Mouse (Mus musculus): ENCODE results near the gene Gfpt2.
A peak's percentile ranks its signal among the peaks of the same experiment; 100 is the strongest.
"Not testable (repeated sequence)": the region's sequence is repeated elsewhere in the genome, so short reads cannot be mapped to it uniquely, and the experiment has no call there.

Gfpt2 gene

DNA sequence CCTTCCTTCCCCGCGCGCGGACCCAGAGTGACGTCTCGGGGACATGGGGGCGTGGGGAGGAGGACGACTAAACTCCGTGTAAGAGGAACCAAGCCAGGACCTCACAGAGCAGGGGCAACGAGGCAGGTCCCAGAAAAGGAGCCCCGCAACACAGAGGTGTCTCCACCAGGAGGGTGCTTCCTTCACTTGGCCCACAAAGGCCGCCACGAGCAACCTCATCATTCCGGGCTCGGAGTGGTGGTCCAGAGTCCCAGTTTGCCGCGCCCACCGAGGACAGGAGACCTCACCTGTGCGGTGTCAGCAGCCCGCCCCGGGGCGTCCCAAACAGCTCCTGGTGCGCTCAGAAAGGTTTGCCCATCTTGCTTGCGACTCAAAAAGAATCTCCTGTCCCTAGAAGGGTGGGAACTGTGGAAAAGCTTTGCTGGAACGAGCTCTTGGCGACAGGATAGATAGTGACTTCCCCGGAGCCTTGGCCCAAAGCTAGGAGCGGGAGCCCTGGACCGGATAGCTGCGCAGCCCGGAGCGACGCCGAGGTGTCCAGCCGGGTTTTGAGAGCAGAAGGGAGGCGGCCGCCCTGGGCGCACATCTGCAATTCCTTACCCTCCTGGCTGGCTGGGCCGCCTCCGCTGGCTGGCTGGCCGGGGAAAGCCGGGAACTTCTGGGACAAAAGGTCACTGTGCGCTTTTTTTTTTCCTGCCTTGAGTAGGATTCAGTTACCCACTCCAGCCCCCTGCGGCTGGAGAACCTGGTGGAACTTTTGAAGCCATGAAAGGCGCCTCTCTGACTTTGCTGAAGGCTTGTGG lies 565 bp downstream of the Gfpt2 start:
- peak; percentile 28 for DNase-seq (ENCODE audit: low spot score)

DNA sequence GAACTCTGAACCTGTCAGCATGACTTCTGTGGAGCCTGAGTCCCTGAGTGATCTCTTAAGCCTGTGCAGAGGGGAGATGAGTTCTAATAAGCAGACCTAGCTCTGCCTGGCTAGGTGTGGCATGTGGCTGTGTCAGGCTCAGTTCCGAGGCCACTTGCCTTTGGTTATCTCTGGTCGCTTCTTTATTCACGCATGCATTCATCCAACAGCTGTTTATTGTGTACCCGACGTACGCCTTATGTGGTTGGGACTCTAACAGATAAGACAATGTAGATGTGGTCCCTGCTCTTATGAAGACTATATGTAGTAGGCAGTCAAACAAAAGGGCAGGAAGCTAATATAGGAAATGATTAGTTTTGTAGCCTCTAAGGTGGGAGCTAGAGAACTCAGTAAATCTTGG lies 5.0 kb downstream of the Gfpt2 start:
- DNase-seq (ENCODE audit: low spot score), result no peak

- DNase-seq (ENCODE audit: low spot score), result no peak
Observed at GRCm38 (mm10) chr11:49801516-49801915, 7.5 kb downstream of the Gfpt2 start.

DNA sequence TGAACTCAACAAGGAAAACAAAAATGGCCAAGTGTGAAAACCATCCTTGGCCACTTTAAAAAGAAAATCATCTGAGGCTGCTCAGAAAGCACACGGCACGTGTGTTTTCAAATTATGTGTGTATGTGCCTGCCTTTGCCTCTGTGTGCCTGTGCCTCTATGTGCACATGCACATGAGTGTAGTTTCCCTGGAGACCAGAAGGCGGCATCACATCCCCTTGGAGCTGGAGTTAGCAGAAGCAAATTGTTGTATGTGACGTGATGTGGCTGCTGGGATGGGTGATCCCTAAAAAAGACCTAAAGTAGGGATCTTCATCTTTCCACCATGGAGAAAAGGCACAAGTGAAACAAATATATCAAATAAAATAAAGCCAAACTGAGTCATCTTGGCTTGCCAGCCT lies 9.8 kb downstream of the Gfpt2 start:
- no peak for DNase-seq (ENCODE audit: low spot score)

- no peak for DNase-seq (ENCODE audit: low spot score)
Observed at GRCm38 (mm10) chr11:49806218-49806617, 12.2 kb downstream of the Gfpt2 start.

DNA sequence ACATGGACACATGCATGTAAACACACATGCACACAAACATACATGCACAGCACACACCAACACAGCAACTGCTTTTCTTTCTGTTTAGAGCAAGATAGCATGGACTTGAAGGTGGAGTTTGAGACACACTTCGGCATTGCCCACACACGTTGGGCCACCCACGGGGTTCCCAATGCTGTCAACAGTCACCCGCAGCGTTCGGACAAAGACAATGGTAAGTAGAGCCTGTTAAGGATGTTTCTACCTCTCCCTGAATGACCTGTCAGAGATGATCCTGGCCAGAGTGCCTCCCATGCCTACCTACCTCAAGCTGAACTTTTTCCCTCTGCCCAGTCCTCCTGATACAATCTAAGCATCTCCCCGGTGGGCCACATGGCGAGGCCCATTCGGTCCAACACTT lies 15.0 kb downstream of the Gfpt2 start:
- no peak for DNase-seq (ENCODE audit: low spot score)

DNA sequence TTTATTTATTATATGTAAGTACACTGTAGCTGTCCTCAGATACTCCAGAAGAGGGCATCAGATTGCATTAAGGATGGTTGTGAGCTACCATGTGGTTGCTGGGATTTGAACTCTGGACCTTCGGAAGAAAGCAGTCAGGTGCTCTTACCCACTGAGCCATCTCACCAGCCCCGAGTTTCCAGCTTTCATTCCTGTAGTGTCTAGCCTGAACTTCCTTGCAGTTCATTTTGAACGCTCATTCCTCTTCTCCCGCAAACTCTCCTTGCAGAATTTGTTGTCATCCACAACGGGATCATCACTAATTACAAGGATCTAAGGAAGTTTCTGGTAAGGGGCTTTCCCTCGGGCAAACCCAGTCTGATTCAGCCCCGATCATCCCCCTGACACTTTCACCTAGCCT lies 16.7 kb downstream of the Gfpt2 start:
- not testable (repeated sequence) for DNase-seq (ENCODE audit: low spot score)

DNA sequence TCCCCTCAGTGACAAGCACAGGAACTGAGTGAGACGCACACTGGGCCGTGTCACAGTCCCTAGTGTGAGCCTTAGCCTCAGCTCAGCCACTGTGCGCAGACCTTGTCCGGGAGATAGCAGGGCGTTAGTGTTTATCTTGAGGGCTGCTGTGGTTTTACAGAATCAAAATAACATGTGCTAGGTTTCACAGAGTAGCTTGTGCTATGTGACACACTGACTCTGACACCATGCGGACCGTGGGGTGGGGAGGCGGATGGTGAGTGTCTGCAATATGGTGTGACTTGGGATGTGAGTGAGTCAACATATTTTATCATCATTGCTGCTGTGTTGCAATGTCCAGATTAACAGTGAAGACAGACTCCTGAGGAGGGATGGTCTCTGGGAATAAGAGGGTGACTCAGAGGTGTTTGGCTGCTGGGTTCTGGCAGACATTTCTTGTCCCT lies 17.1 kb downstream of the Gfpt2 start:
- no peak for DNase-seq (ENCODE audit: low spot score)

DNA sequence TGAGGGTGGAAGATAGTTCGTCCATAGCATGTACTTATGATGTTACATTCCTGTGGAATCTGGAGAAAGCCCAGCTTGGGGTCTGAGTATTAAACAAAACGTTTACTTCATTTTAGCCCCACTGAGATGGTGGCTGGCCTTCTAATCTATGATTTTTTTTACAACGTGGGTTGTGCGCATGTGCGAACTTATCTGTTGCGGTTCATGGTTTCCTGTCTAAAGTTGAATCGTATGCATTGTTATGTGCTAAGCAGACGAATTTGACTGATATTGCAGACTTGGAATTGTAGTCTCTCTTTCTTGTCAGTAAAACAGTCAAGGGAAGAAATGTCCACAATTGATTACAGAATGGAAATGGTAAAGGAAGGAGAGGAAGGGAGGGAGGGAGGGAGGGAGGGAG lies 17.9 kb downstream of the Gfpt2 start:
- DNase-seq (ENCODE audit: low spot score), result no peak

GRCm38 (mm10) chr11:49818869-49819566 lies 25.0 kb downstream of the Gfpt2 start:
- DNase-seq (ENCODE audit: low spot score), result no peak

DNA sequence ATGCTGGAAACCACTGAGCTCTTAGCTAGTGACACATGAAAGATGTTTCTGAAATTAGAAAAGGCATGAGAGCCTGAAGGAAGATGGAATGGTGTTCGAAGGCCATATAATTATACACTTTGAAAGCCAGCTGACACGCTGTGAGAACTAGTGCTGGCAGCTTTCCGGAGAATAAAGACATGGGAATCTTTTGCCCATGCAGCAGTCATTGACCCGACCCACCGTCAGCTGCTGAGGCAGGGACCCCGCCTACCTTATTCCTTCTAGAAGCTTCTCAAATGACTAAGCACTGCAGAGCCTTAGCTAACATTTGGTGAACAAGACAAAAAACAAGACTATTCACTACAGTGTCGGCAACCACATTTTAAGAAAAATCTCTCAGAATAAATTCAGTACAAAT lies 25.7 kb downstream of the Gfpt2 start:
- DNase-seq (ENCODE audit: low spot score), result no peak

DNA sequence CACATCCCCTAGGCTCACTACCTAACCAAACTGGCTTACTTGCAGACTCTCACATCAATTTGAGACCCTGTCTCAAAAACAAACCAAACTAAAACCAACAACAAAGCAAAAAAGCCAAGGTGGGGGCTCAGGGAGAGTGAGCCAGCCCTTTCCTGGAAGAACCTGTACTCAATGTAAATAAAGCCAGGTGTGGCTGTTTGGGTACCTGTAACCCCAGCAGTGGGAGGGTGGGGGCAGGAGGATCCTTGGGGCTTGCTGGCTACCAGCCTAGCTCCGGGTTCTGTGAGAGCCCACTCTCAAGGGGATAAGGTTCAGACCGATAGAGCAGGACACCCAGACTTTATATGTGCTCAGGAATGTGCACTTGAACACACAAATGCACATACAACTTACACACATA lies 26.9 kb downstream of the Gfpt2 start:
- no peak for DNase-seq (ENCODE audit: low spot score)

GRCm38 (mm10) chr11:49821546-49821945 lies 27.6 kb downstream of the Gfpt2 start:
- no peak for DNase-seq (ENCODE audit: low spot score)

DNA sequence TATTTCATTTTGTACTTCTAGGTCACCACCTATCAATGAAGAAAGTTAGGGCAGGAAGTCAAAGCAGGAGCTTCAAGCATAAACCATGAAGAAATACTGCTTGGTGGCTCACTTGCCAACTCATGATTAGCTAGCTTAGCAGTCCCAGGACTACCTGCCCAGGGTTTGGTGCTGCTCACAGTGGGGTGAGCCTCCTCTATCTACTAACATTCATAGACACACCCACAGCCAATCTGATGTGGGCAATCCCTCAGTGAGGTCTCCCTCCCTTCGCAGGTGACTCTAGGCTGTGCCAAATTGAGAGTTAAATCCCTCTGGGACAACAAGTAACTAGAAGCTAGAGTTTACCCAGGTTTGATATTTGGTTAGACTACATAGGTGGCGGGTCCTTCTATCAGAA lies 28.4 kb downstream of the Gfpt2 start:
- DNase-seq (ENCODE audit: low spot score), result no peak

DNA sequence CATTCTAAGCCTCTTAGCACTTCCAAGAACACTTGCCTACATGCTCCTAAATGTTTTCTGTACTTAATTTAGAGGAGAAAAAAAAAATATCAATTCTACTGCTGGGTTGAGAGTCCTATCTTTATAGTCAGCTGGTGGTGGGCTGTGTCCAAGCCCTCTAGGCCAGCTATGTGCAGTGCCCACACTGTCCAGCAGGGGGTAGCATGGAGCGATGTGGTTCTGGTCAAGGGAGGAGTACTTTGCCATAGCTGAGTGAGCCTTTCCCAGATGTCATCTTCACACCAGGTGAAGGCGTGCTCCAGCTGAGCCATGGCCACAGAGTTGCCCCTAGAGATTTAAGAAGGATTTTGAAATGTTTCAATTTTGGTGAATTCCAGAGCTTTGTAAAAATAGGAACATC lies 30.9 kb downstream of the Gfpt2 start:
- DNase-seq (ENCODE audit: low spot score), result peak; percentile 56

DNA sequence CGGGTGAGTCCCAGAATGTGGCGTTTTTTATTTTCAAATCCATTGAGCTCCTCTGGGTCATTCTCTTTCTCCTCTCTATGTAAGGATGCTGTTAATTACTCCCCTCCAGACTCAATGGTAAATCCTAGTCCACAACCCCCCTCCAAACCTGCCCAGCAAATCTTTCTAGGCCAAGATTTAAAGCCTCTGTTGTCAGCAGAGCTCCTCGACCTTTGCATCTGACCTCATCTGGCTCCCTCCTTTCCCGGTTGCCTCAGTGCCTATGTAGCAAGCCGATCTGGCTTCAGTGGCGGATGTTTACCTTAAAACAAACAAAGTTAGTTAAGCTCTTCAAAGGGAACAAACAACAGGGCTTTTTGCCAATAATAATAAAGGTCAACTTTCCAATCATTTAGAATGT lies 33.3 kb downstream of the Gfpt2 start:
- DNase-seq (ENCODE audit: low spot score), result no peak

DNA sequence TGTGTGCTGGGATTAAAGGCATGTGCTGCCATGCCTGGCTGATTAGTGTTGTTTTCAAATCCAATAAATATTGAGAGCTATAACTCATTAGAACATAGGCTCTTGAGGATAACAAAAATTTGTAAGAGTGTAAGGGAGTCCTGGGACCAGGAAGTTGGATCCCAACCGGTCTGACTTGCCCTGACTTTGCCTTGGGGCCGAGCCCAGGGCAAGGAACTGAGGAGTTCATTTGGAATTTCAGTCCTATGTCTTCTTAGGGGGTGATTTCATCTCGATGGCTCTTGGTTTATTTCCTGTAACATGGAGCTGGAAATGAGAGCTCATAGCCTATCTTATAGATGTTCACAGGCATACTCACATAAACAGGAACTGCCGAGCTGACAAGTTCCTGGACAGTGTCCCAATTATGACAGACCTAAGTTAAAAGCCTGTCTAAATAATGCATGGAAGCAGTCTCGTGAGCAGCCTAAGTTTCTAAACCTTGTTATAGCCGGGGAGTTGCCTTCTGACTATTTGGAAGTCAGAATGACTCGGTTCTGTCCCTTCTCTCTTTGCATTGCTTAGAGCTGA lies 35.3 kb downstream of the Gfpt2 start:
- DNase-seq (ENCODE audit: low spot score), result no peak

DNA sequence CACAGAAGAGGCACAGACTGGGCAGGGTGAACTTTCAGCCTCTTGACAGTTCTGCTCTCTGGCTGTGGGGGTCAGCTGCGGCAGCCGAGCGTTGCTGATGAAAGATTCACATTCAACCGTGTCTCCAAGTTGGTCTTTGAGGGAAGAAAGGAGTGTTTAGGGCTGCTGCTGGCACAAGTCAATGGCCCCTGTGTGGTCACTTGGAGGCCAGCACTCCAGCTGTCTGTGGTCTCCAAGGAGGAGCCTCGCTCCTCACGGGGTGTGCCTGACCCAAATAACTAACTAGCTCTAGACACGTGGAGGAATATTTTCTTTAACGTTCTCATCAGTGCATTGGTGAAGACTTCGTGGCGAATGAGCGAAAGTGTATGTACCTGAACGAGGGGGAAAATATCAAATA lies 38.0 kb downstream of the Gfpt2 start:
- no peak for DNase-seq (ENCODE audit: low spot score)

DNA sequence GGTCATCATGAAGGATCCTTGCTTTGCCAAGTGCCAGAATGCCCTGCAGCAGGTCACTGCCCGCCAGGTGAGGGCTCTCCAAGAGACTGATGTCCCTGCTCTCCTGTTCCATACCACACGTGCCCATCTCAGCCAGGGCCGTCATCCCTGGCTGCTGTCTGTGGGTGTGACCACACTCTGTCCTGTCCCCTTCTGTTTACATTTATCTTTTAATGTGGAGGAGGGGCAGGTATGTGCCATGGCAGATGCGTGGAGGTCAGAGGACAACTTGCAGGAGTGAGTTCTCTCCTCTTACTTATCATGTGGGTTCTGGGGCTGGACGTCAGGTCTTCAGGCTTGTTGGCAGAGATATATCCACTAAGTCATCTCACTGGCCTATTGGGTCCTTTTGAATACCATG lies 39.0 kb downstream of the Gfpt2 start:
- DNase-seq (ENCODE audit: low spot score), result no peak

DNA sequence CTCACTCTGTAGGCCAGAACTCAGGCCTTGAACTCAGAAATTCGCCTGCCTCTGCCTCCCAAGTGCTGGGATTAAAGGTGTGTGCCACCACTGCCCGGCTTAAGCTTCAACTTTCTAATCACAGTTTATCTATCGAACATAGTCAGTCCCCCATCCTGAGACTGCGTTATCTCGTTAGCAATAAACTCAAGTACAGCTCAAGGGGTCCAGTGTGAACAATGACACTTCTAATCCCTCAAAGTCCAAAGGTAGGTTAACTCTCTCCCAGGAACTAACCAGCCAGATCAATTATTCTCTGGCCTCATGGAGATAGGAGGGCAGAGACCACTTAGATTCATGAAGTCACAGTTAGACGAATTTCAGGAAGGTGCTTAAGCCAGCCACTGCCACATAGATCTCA lies 40.3 kb downstream of the Gfpt2 start:
- no peak for DNase-seq (ENCODE audit: low spot score)

DNA sequence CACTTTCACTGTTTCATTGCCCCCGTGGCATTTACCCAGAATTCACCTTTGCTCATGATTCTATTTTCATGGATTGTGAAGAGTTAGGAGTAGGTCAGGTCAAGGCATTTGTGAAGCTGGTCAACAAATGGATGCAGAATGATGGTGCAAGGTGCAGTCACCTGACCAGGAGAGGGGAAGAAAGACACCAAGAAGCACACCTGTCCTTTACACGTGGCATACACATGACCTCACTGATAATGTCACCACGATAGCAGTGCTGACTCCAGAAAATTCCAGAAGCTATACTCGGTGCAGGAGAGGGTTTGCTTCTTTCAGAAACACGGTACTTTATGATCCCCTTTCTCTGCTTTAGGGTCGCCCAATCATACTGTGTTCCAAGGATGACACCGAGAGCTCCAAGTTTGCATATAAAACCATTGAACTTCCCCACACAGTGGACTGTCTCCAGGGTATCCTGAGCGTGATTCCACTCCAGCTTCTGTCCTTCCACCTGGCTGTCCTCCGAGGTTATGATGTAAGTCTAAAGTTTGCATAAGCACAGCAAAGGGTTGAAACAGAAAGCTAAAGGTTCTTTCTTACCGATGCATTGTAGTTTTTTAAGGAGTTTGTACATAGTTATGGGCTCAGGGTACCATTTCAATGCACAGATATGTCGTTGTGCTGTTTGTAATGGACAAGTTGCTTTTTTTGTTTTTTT lies 41.4 kb downstream of the Gfpt2 start:
- no peak for DNase-seq (ENCODE audit: low spot score)

DNA sequence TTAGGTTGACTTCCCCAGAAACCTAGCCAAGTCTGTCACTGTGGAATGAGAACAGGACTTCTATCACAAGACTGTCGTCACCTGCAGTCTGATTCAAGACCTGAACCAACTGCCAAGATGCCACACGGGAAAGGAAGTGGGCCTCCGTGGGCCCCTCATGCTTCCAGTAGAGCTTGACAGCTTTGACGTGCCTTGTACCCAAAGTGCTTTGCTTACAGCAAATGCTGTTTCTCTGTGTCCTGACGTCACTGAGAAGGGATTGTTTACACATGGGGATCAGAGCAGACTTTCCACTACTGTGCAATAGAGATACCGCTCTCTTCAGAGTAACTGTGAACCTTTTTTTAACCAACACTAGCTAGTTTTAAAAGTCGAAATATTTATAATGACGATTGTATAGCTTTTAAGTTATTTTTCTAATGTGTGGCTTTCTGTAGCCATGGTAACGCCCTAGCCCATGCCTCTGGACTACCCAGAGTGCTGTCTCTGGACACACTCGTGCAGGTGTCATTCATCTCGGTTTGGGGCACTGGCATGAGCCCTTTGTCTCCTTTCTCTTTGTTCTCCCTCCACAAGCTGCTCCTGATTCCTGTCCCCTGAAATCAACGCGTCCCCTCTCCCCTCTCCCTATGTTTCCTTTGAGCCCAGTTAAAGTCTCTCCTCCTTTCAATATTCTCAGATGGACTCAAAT lies 43.9 kb downstream of the Gfpt2 start:
- DNase-seq (ENCODE audit: low spot score), result no peak

Data from testis, postnatal 14 days (tissue).